Mouse (Mus musculus) forebrain, embryonic 13.5 days (tissue): ENCODE measurements at regions not wholly inside any gene's neighbourhood (a gene's known extent, or its start where the extent isn't known, plus 50 kb on each side); places are given as distances from the start of the nearest gene placed in this dataset.
"Not testable (repeated sequence)": the region's sequence is repeated elsewhere in the genome, so short reads cannot be mapped to it uniquely, and the experiment has no call there.

ENCODE experiments used
- ATAC-seq: fragments of 200-750 bp; cut with Nextera tagmentation; 2 replicates; pipeline ENCODE4 v1.8.0; 2017
- H3K27ac ChIP-seq: fragments of 300-500 bp; sonication (generic); 2 replicates; pipeline ENCODE4 v1.5.1; 2015; ENCODE audit warnings: inconsistent platforms, mild to moderate bottlenecking, moderate library complexity
- H3K27me3 ChIP-seq: fragments of 300-500 bp; sonication (generic); 2 replicates; pipeline ENCODE4 v1.6.1; 2015; ENCODE audit warnings: mild to moderate bottlenecking, inconsistent platforms
- H3K36me3 ChIP-seq: fragments of 300-500 bp; sonication (generic); 2 replicates; pipeline ENCODE4 v1.6.1; 2015; ENCODE audit warnings: mild to moderate bottlenecking, inconsistent platforms; ENCODE audit not compliant: poor library complexity, severe bottlenecking
- H3K4me1 ChIP-seq: fragments of 300-500 bp; sonication (generic); 2 replicates; pipeline ENCODE4 v1.6.1; 2015; ENCODE audit warnings: inconsistent platforms
- H3K4me2 ChIP-seq: fragments of 300-500 bp; sonication (generic); 2 replicates; pipeline ENCODE4 v1.6.1; 2015; ENCODE audit warnings: inconsistent platforms, mild to moderate bottlenecking, moderate library complexity
- H3K4me3 ChIP-seq: fragments of 300-500 bp; sonication (generic); 2 replicates; pipeline ENCODE4 v1.5.1; 2015; ENCODE audit warnings: mild to moderate bottlenecking, inconsistent platforms
- H3K9ac ChIP-seq: fragments of 300-500 bp; sonication (generic); 2 replicates; pipeline ENCODE4 v1.6.1; 2015; ENCODE audit warnings: mild to moderate bottlenecking, inconsistent platforms
- H3K9me3 ChIP-seq: fragments of 300-500 bp; sonication (generic); replicated peaks from 2 replicates; pipeline ENCODE4 v1.6.1; 2016; ENCODE audit warnings: inconsistent platforms
- WGBS: fragments of 180-500 bp; shearing (Covaris S2); methylation state at CpG from one replicate; pipeline ENCODE4 v1.1.7; 2015; 5-methylcytosine and 5-hydroxymethylcytosine counted together

DNA sequence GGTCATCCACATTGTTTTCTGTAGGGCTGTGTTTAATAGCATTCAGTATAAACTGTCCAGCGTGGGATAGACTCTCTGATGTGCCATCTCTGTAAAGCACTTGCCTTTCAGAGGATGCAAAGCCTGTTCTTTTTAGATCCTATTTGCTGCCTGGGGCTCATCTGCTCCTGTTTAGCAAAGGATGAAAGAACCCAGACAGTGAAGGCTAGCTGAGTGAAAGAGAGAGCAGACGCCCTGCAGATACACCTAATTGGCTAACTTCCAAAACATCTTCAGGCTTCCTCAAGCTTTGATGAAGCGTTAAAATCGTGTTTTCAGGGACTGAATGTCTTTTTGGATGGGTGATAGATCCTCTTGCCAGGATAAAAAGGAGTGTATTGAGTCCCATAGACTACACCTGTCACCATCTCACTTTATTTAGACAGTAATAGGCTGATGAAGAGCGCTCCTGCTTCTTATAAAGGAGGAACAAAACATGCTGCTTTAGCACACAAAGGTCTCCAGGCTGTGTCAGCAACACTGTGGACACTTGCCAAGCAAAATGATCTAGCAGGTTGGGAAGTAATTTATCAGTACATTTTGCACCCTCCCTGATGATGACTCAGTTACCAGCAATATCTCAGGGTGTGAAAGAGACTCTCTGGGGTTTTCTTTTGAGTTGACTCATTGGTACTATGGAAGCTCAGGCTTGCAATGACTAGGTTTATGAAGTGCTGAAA, 4717.3 kb downstream of the 9330182O14Rik start:
- no peaks in the 10 kb centered on the region for H3K9me3 ChIP-seq
- H3K4me2 ChIP-seq = no peak overlapping the region
- H3K4me1 ChIP-seq = peaks cover 6% of the 10 kb centered on the region; the same call in 1 of the 2 replicates
- peak; percentile 83 for ATAC-seq
- H3K9ac ChIP-seq = no peak overlapping the region
- H3K27me3 ChIP-seq = no peaks in the 10 kb centered on the region
- H3K27ac ChIP-seq = peak overlapping the region; percentile 31; the same call in 1 of the 2 replicates
- 4% methylated on average over 5 of the region's 5 CpGs for WGBS
- H3K36me3 ChIP-seq = no peaks in the 10 kb centered on the region
- H3K4me3 ChIP-seq = no peak overlapping the region

DNA sequence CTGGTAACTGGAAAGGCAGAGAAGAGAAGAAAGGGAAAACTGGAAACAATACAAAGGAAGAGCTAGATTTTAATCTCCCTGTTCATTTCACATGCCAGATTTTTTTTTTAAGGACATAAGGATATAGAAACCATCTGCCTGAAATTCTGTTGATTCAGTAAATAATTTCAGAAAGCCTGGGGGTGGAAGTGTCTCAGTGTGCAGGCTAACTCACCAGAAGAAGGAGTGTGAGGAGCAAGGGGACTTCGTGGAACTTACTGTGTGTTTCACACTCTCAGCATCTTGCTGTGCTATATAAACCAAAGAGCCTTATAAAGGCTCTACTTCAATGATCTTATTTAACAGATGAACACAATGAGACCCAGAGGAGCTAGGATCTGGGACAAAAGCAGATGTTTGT, 4722.9 kb downstream of the 9330182O14Rik start:
- Histone ChIP-seq H3K36me3 (no peaks in the 10 kb centered on the region), H3K27me3 (no peaks in the 10 kb centered on the region), H3K4me2 (no peak overlapping the region), H3K4me1 (no peaks in the 10 kb centered on the region), H3K27ac (no peak overlapping the region), H3K9ac (no peak overlapping the region), H3K9me3 (no peaks in the 10 kb centered on the region), H3K4me3 (no peak overlapping the region)
- 55% methylated on average over 1 of the region's 1 CpGs for WGBS
- ATAC-seq = no peak

DNA sequence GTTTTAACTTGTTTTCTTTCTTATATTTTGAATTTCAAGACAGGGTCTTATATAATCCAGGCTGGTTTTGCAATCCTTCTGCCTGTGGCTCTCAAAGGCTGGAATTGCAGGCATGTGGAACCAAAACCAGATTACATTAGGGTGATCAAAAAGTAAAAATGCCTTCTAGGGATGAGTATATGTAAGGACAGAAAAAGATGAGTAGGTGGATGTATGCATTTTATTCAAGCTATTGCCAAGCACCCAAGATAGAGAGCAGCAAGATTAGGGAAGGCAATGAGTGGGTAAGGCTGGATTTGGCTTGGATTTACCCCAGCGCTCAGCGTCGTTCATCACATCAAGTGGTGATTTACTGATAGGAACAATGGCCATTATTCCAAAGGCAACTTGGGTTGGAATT, 4725.2 kb downstream of the 9330182O14Rik start:
- Histone ChIP-seq H3K4me2 (no peak overlapping the region), H3K9me3 (no peaks in the 10 kb centered on the region), H3K36me3 (no peaks in the 10 kb centered on the region), H3K4me3 (no peak overlapping the region), H3K27me3 (no peaks in the 10 kb centered on the region), H3K4me1 (no peaks in the 10 kb centered on the region), H3K27ac (no peak overlapping the region), H3K9ac (no peak overlapping the region)
- 61% methylated on average over 3 of the region's 3 CpGs for WGBS
- ATAC-seq = no peak

DNA sequence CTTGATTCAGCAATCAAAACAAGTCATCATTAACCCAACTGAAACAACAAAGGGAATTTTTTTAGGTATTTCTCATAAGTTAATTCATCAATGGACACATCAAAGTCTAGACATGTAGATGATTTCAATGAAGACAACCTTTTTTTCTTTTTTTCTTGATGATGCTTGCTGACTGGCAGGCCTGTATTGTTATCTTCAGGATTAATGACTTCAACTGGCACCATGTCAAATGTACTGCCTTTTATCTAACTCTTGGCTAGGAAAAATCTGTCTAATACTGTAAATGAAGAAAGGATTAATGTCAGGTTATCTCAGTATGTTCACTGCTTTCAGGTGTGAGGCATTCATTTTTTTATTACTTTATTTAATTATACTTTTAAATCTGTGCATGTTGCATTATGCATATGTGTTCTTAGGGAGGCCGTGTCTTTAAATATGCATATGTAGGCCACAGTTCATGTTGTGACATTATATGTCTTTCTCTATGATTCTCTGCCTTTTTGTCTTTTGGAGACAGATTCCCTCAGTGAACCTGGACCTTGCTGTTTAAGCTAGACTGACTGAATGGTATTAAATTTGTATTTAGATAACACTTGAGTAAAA, 4726.1 kb downstream of the 9330182O14Rik start:
- H3K36me3 ChIP-seq = no peaks in the 10 kb centered on the region
- H3K27me3 ChIP-seq = no peaks in the 10 kb centered on the region
- H3K9ac ChIP-seq = no peak overlapping the region
- H3K4me1 ChIP-seq = no peaks in the 10 kb centered on the region
- WGBS = 53% methylated on average over 1 of the region's 1 CpGs
- H3K9me3 ChIP-seq = no peaks in the 10 kb centered on the region
- no peak overlapping the region for H3K27ac ChIP-seq
- ATAC-seq = peak; percentile 59; the same call in 1 of the 2 replicates
- H3K4me2 ChIP-seq = no peak overlapping the region
- no peak overlapping the region for H3K4me3 ChIP-seq

DNA sequence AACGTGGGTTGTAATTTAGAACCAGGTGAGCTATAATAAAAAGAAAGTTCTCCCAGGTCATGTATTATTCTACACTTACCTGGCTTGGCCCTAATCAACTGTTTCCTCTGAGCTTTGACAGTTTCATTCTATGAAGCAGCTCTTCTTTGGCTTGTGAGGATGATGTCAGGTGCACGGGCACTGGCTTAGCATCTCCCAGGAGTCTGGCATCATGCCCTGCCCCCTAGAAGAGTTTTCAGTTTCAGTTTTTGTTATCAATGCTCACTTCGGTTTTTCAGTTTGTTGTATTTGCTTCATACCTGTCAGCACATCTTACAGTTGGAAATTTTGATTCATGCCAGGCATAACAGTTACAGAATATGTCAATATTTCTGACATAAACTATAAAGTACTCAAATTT, 4734.4 kb downstream of the 9330182O14Rik start:
- Histone ChIP-seq H3K9ac (no peak overlapping the region), H3K4me3 (no peak overlapping the region), H3K9me3 (no peaks in the 10 kb centered on the region), H3K36me3 (no peaks in the 10 kb centered on the region), H3K27me3 (no peaks in the 10 kb centered on the region), H3K27ac (no peak overlapping the region), H3K4me1 (no peaks in the 10 kb centered on the region), H3K4me2 (no peak overlapping the region)
- ATAC-seq = no peak
- 79% methylated on average over 3 of the region's 3 CpGs for WGBS

DNA sequence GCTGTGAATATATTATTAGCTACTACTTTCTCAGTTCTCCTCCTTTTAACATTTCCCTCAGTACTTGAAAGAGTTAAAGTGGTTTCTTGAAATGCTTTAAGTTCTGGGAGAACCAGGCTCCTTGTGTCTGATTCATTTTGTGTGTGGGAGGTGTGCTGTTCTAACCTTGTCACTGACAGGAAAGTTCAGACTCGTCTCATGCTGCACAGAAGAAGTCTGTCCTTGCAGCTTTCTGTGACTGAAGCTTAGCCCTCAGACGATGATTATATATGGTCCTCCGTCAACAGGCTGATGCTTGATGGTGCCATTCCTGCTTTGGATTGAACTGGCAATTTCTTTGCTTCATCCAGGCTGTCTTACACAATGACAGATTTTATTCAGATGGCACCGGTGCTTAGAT, 4734.9 kb downstream of the 9330182O14Rik start:
- Histone ChIP-seq H3K4me2 (no peak overlapping the region), H3K27ac (no peak overlapping the region), H3K9me3 (no peaks in the 10 kb centered on the region), H3K4me1 (no peaks in the 10 kb centered on the region), H3K36me3 (no peaks in the 10 kb centered on the region), H3K27me3 (no peaks in the 10 kb centered on the region), H3K4me3 (no peak overlapping the region), H3K9ac (no peak overlapping the region)
- 77% methylated on average over 4 of the region's 4 CpGs for WGBS
- no peak for ATAC-seq

DNA sequence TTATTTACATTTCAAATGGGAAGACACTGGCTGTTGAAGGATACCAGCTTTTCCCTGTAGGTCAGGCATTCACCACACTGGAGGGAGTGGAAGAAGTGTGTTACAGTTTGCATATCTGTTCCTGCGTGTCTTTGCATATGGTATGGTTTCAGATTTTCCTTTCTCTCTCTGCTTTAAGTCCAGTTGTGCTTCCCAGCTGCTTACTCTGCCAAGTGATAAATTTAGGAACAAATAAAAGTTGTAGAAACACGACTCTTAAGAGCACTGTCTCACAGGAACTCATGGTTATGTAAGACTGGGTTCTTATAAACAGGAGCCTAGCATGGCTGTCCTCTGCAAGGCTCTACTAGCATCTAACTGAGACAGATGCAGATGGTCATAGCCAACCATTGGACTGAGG, 4735.5 kb downstream of the 9330182O14Rik start:
- WGBS = 91% methylated on average over 2 of the region's 2 CpGs
- Histone ChIP-seq H3K9ac (no peak overlapping the region), H3K4me2 (no peak overlapping the region), H3K36me3 (no peaks in the 10 kb centered on the region), H3K4me1 (no peaks in the 10 kb centered on the region), H3K27me3 (no peaks in the 10 kb centered on the region), H3K27ac (no peak overlapping the region), H3K4me3 (no peak overlapping the region), H3K9me3 (no peaks in the 10 kb centered on the region)
- no peak for ATAC-seq

DNA sequence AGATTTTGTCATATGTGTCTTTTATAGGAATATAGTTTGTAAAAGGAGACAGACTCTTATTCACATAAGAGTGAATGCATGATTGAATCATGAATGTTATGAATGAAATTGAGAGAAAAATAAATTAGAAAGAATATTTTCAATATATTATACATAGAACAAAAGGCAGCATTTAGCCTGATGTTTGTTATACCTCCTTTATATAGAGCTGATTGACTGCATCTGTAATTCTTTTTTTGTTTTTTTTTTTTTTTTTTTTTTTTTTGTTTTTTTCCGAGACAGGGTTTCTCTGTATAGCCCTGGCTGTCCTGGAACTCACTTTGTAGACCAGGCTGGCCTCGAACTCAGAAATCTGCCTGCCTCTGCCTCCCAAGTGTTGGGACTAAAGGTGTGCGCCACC, 4736.8 kb downstream of the 9330182O14Rik start:
- not testable (repeated sequence) for H3K9ac ChIP-seq, H3K9me3 ChIP-seq, H3K27me3 ChIP-seq, ATAC-seq, H3K4me3 ChIP-seq, H3K36me3 ChIP-seq, H3K27ac ChIP-seq, H3K4me1 ChIP-seq, H3K4me2 ChIP-seq
- WGBS = 83% methylated on average over 3 of the region's 3 CpGs

DNA sequence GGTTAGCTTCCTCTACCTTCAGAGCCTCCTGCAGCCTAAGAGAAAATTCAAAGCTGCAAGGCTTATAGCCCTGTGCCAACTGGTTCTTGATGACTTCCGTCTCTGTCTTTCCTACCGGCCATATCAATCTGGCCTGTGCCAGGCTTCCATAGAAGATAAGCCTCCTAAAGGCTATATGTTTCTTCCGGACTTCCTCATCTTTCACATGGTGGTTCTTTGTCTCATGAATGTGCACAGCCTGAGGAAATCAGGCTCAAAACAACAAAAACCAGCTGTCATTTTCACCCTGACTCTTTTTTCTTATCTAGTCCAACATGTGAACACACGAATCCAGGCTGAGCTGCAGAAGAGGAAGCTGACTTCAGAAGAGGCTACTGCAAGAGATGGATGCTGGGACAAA, 4748.1 kb downstream of the 9330182O14Rik start:
- H3K36me3 ChIP-seq = no peaks in the 10 kb centered on the region
- H3K4me3 ChIP-seq = no peak overlapping the region
- H3K27me3 ChIP-seq = no peaks in the 10 kb centered on the region
- no peaks in the 10 kb centered on the region for H3K9me3 ChIP-seq
- no peaks in the 10 kb centered on the region for H3K4me1 ChIP-seq
- H3K4me2 ChIP-seq = no peak overlapping the region
- no peak overlapping the region for H3K9ac ChIP-seq
- ATAC-seq = no peak
- WGBS = 84% methylated on average over 4 of the region's 4 CpGs
- no peak overlapping the region for H3K27ac ChIP-seq

DNA sequence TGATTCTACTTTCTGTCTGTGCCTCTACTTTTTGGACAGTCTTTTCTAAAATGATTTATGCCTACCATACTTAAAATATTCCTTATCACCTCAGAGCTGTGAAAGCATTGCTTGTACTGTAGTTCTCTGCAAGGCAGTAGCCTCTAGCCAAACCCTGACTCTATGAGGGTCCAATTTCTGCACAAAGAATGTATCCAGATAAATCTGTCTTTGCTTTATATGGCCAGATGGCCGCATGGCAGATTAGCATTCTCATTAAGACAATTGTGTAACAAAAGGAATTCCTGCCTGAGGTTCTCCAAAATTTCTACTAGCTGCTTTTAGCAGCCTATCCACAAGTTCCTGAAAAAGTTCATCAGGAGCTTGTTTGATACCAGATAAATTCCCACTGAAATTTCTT, 4757.4 kb downstream of the 9330182O14Rik start:
- ATAC-seq = no peak
- Histone ChIP-seq H3K36me3 (no peaks in the 10 kb centered on the region), H3K27ac (no peak overlapping the region), H3K4me2 (no peak overlapping the region), H3K4me3 (no peak overlapping the region), H3K9me3 (no peaks in the 10 kb centered on the region), H3K27me3 (no peaks in the 10 kb centered on the region), H3K4me1 (no peaks in the 10 kb centered on the region), H3K9ac (no peak overlapping the region)
- WGBS = 46% methylated on average over 1 of the region's 1 CpGs

DNA sequence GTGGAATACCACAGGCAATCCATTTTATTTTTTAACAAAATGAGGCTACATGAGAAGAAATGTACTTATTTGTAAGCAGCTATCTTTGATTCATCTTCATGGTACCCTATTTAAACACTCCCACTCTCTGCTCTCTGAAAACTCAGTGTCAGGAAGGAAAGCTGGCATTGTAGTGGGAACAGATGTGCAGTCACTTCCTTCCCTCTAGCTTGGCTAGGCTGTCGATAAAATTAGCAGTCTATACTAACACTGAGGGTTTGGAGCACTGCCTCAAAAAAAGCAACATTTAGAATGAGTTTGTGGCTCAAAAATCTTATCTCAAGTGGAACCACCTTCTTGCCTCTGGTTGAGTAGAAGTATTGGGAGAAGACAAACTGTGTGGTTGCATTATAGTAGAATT, 4762.1 kb downstream of the 9330182O14Rik start:
- H3K4me2 ChIP-seq = no peak overlapping the region
- no peak overlapping the region for H3K4me3 ChIP-seq
- no peak overlapping the region for H3K9ac ChIP-seq
- WGBS = 65% methylated on average over 1 of the region's 1 CpGs
- no peaks in the 10 kb centered on the region for H3K27me3 ChIP-seq
- no peaks in the 10 kb centered on the region for H3K4me1 ChIP-seq
- no peaks in the 10 kb centered on the region for H3K9me3 ChIP-seq
- H3K36me3 ChIP-seq = no peaks in the 10 kb centered on the region
- H3K27ac ChIP-seq = no peak overlapping the region
- peak; percentile 36; the same call in 1 of the 2 replicates for ATAC-seq

DNA sequence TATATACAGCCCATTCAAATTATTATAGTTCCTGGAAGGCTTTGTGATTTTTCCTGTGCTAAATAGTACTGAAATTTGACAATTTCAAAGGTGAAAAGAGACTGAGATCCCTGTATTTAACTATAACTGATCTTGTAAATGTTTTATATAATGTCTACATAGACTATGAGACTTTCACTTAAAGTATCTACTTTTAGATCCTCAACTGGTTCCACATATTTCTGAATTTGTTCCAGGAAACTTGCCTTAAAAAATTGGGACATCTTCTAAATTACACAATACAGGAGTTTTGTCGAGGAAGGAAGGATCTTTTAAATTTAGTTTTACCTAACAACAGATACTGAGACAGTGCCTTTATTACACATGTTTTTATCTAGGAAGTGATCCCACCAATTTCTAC, 4763.4 kb downstream of the 9330182O14Rik start:
- H3K9ac ChIP-seq = no peak overlapping the region
- no peaks in the 10 kb centered on the region for H3K27me3 ChIP-seq
- no peak for ATAC-seq
- no peaks in the 10 kb centered on the region for H3K9me3 ChIP-seq
- H3K4me1 ChIP-seq = no peaks in the 10 kb centered on the region
- no peak overlapping the region for H3K4me3 ChIP-seq
- no peaks in the 10 kb centered on the region for H3K36me3 ChIP-seq
- H3K27ac ChIP-seq = no peak overlapping the region
- no peak overlapping the region for H3K4me2 ChIP-seq
- 89% methylated on average over 1 of the region's 1 CpGs for WGBS

DNA sequence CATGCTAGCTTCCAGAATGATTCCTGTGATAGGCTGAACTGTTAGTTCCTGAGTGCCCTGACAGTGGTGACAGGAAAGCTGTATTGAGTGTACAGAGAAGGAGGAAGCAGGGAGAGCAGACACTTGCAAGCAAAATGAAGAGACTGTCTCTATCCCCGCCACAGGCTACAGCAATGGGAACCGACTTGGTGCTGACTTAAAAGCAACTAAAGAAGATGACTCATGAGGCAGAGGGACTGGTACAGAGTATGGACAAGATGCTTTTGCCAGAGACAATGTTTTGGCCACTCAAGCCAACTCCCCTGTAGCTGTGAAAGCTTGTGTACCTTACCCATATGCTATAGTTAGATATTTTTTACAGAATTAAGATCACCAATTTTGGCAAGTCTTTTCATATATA, 4773.0 kb downstream of the 9330182O14Rik start:
- H3K4me1 ChIP-seq = no peaks in the 10 kb centered on the region
- 83% methylated on average over 2 of the region's 2 CpGs for WGBS
- no peaks in the 10 kb centered on the region for H3K36me3 ChIP-seq
- no peak overlapping the region for H3K9ac ChIP-seq
- H3K27ac ChIP-seq = no peak overlapping the region
- no peak for ATAC-seq
- no peak overlapping the region for H3K4me3 ChIP-seq
- no peak overlapping the region for H3K4me2 ChIP-seq
- no peaks in the 10 kb centered on the region for H3K27me3 ChIP-seq
- no peaks in the 10 kb centered on the region for H3K9me3 ChIP-seq
